Mouse (Mus musculus): ENCODE results near the gene Erc2. TPM values are rescaled to one million over a fixed set of nuclear protein-coding genes. Genes with fewer than 3 reads are reported as not detected.

Erc2 gene
- total and polyA plus RNA-seq, 3 experiments, result not detected

GRCm38 (mm10) chr14:28507471-28507870 lies 885.2 kb downstream of the Erc2 start:
- Histone ChIP-seq H3K27me3 (replicated peaks) (no peaks in the 10 kb centered on the region), H3K4me2 (ENCODE audit: insufficient read depth, low read depth, poor library complexity, severe bottlenecking) (no peak overlapping the region), H3K9ac (ENCODE audit: insufficient read depth, low read depth) (no peak overlapping the region), H3K9me3 (replicated peaks; ENCODE audit: low read length) (peaks cover 89% of the 10 kb centered on the region), H3K27ac (ENCODE audit: insufficient read depth, low read depth) (no peak overlapping the region), H3K36me3 (replicated peaks in 1 of 2; ENCODE audit: control insufficient read depth in 1 of 2, insufficient read depth in 1 of 2, low read length in 1 of 2) (no peaks in the 10 kb centered on the region), H3K79me2 (replicated peaks; ENCODE audit: control insufficient read depth, extremely low read depth, insufficient read depth, poor library complexity, severe bottlenecking) (no peaks in the 10 kb centered on the region), H3K4me1 (ENCODE audit: control insufficient read depth in 1 of 2, insufficient read depth in 2 of 2) (no peaks in the 10 kb centered on the region), H3K4me3 (replicated peaks in 1 of 3; ENCODE audit: low read depth in 2 of 3, low read length in 2 of 3, poor library complexity in 1 of 3) (no peak overlapping the region)
- TF ChIP-seq ZKSCAN1 (IDR thresholded peaks at IDR 0.05; ENCODE audit: borderline replicate concordance, low read depth, low read length) (no peak), NRF1 (IDR thresholded peaks at IDR 0.05; ENCODE audit: low read depth, low read length) (no peak), HCFC1 (IDR thresholded peaks at IDR 0.05; ENCODE audit: low read depth, low read length) (no peak), JUND (conservative IDR thresholded peaks at IDR 0.05; ENCODE audit: low read depth, low read length) (no peak), MYC (IDR thresholded peaks at IDR 0.05; ENCODE audit: low read depth, low read length) (no peak), SIN3A (IDR thresholded peaks at IDR 0.05; ENCODE audit: low read length) (no peak), MAX (IDR thresholded peaks at IDR 0.05; ENCODE audit: low read length) (no peak), MAFK (IDR thresholded peaks at IDR 0.05; ENCODE audit: insufficient replicate concordance, low read length) (no peak), RAD21 (IDR thresholded peaks at IDR 0.05; ENCODE audit: low read depth, low read length) (no peak)
- in situ Hi-C loops (cut with MboI; ENCODE audit: low pct_ligation_motif_present, low pct_unique_long_range_greater_than_20kb, low sequenced_read_pairs), result no loop called here
- DNase-seq (ENCODE audit: extremely low read depth), result no peak
- dilution Hi-C loops (cut with MboI; ENCODE audit: extremely low pct_ligation_motif_present, extremely low pct_unique_long_range_greater_than_20kb, low sequenced_read_pairs), result no loop called here

- in situ Hi-C loops (cut with MboI; ENCODE audit: low pct_ligation_motif_present, low pct_unique_long_range_greater_than_20kb, low sequenced_read_pairs) (no loop called here), dilution Hi-C loops (cut with MboI; ENCODE audit: extremely low pct_ligation_motif_present, extremely low pct_unique_long_range_greater_than_20kb, low sequenced_read_pairs) (no loop called here)
- H3K27ac ChIP-seq (ENCODE audit: insufficient read depth, low read depth), result no peak overlapping the region
- H3K9ac ChIP-seq (ENCODE audit: insufficient read depth, low read depth), result no peak overlapping the region
- DNase-seq (ENCODE audit: extremely low read depth), result no peak
- no peaks in the 10 kb centered on the region for H3K4me1 ChIP-seq (ENCODE audit: control insufficient read depth in 1 of 2, insufficient read depth in 2 of 2)
- H3K4me3 ChIP-seq (replicated peaks in 1 of 3; ENCODE audit: low read depth in 2 of 3, low read length in 2 of 3, poor library complexity in 1 of 3), result no peak overlapping the region
- no peaks in the 10 kb centered on the region for H3K36me3 ChIP-seq (replicated peaks in 1 of 2; ENCODE audit: control insufficient read depth in 1 of 2, insufficient read depth in 1 of 2, low read length in 1 of 2)
- H3K79me2 ChIP-seq (replicated peaks; ENCODE audit: control insufficient read depth, extremely low read depth, insufficient read depth, poor library complexity, severe bottlenecking), result no peaks in the 10 kb centered on the region
- H3K27me3 ChIP-seq (replicated peaks), result no peaks in the 10 kb centered on the region
- H3K9me3 ChIP-seq (replicated peaks; ENCODE audit: low read length), result peaks cover 88% of the 10 kb centered on the region
- TF ChIP-seq JUND (conservative IDR thresholded peaks at IDR 0.05; ENCODE audit: low read depth, low read length) (no peak), RCOR1 (conservative IDR thresholded peaks at IDR 0.05; ENCODE audit: low read depth, low read length) (no peak), HCFC1 (IDR thresholded peaks at IDR 0.05; ENCODE audit: low read depth, low read length) (no peak), ETS1 (conservative IDR thresholded peaks at IDR 0.05; ENCODE audit: low read depth, low read length) (no peak), KAT2A (IDR thresholded peaks at IDR 0.05; ENCODE audit: insufficient replicate concordance, low read length) (no peak), POLR2AphosphoS2 (IDR thresholded peaks at IDR 0.05; ENCODE audit: low read depth, low read length) (no peak), ZNF384 (IDR thresholded peaks at IDR 0.05; ENCODE audit: low read depth, low read length) (no peak), ZC3H11A (IDR thresholded peaks at IDR 0.05; ENCODE audit: low read depth, low read length) (no peak)
- no peak overlapping the region for H3K4me2 ChIP-seq (ENCODE audit: insufficient read depth, low read depth, poor library complexity, severe bottlenecking)
Observed at GRCm38 (mm10) chr14:28508288-28509258, 886.3 kb downstream of the Erc2 start.

Data from CH12.LX (cell line).